Mouse (Mus musculus) ES-E14 (cell line): ENCODE measurements at regions not wholly inside any gene's neighbourhood (a gene's known extent, or its start where the extent isn't known, plus 50 kb on each side); places are given as distances from the start of the nearest gene placed in this dataset.

Source experiments
- HCFC1 ChIP-seq: IDR thresholded peaks from 2 replicates; pipeline ENCODE4 v1.6.1; 2012; ENCODE audit warnings: low read length, inconsistent platforms, borderline replicate concordance; ENCODE audit not compliant: insufficient read depth
- ZC3H11A ChIP-seq: IDR thresholded peaks from 2 replicates; pipeline ENCODE4 v1.6.1; 2012; ENCODE audit warnings: low read depth, mild to moderate bottlenecking, inconsistent platforms, low read length, borderline replicate concordance

DNA sequence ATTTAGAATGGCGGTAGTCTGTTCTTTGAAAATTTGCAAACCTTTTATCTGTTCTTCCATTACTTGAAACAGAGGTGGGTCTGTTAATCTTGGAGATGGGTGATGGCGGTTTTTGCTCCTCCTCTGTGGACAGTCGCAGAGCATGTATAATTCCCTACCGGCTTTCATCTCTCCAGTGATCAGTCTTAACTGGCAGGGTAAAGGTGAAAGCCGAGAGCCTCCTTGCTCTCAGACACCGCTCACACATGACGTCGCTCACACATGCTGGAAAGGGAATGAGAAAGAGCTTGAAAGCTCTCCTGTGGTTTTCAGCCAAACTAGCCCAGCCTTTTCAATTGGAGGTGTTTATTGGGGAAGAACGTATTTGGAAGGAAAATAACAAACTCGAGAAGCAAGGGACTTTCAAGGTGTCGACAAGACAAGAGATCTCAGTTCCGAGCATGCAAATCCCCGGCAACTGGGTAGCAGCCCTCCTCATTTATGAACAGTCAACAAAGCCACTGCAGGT lies 166.3 kb upstream of the Cxcr4 start:
- TF ChIP-seq ZC3H11A (no peak), HCFC1 (no peak)
